Mouse (Mus musculus) granulocyte monocyte progenitor cell, adult 5-6 weeks (primary cell): ENCODE data around the gene Vmn2r116. TPM values are rescaled to one million over a fixed set of nuclear protein-coding genes. Genes with fewer than 3 reads are reported as not detected.
"Not testable (repeated sequence)": the region's sequence is repeated elsewhere in the genome, so short reads cannot be mapped to it uniquely, and the experiment has no call there.

Experiments used
- ATAC-seq: replicated peaks from 2 replicates; pipeline ENCODE4 v1.8.0; 2016; ENCODE audit warnings: mild to moderate bottlenecking, moderate TSS enrichment, inconsistent platforms; ENCODE audit not compliant: poor library complexity, severe bottlenecking
- total RNA-seq, 2 experiments: library from RNA; stranded (forward) in 1 of 2; stranded (reverse) in 1 of 2; fragments of 200-712, 200-1000 nt in 1 of 2; fragments of >200 nt in 1 of 2; fragmentation: Nextera tagmentation in 1 of 2; gene quantifications; 2 replicates each; pipeline ENCODE4 v1.2.3; 2014 to 2017

The Vmn2r116 gene
- total RNA-seq (2014; fragmentation: Nextera tagmentation) (not detected in 2 replicates), total RNA-seq (2017) (not detected in 2 replicates)

GRCm38 (mm10) chr17:23384304-23384703, at the start of gene Vmn2r116:
TSS of gene Vmn2r116 (plus strand) at chr17:23384604.
- not testable (repeated sequence) for ATAC-seq

DNA sequence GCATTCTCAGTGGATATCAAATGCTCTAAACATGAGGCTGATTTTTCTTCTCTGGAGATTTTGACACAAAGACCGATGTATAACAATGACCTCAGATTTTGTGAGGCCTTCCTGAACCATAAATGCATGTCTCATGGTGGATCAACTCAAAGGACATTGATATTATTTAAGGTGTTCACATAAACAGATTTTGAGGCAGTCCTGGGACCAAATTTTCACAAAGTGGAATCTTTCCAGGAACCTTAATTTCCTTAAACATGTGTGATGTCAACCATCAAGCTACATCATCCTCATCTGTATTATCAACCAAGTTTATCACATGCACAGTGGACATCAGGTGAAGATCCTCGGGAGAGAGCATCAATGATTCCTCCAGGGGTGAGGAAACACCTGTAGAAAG, 41.0 kb upstream of the Vmn2r116 start, which contains the start of gene Vmn2r115:
Gene Vmn2r115, plus strand, starts transcription at position 301 of the 400 bp plus-strand sequence.
- ATAC-seq = not testable (repeated sequence)

- no peak for ATAC-seq
Observed at GRCm38 (mm10) chr17:23351644-23352043, 32.8 kb upstream of the Vmn2r116 start.

DNA sequence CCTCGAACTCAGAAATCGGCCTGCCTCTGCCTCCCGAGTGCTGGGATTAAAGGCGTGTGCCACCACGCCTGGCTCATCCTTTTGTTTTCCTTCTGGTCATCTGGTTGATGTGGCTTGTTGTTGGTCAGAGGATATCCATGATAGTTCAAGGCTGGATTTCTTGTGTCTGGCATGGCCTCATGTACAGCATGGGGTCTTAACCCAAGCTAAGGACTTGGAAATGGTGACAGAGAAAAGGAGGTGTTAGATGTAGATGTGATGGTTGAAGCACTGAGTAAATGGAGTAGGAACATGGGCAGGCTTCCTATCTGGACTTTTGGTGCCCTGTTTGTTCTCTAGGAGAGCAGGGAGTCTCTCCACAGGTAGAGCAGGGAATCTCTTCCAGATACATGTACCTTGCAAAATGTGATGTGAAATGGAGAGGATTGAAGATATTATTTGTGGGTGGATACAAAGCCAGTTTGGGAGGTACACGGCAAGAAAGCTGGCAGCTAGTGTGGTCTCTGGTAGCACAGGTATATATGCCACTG, 48.8 kb downstream of the Vmn2r116 start:
- no peak for ATAC-seq

Other genes with a start within 250 kb of the Vmn2r116 start
- 4.9 and 16.2 TPM in 2 replicates for gene Zfp40, start 191.4 kb upstream of the Vmn2r116 start, total RNA-seq (2014; fragmentation: Nextera tagmentation)
- 5.7 and 17.1 TPM in 2 replicates for gene Zfp40, start 191.4 kb upstream of the Vmn2r116 start, total RNA-seq (2017)
- not detected in 2 replicates for gene Vmn2r114, start 72.1 kb upstream of the Vmn2r116 start, total RNA-seq (2014; fragmentation: Nextera tagmentation)
- not detected in 2 replicates for gene Vmn2r114, start 72.1 kb upstream of the Vmn2r116 start, total RNA-seq (2017)
- gene Vmn2r115, start 40.9 kb upstream of the Vmn2r116 start, total RNA-seq (2014; fragmentation: Nextera tagmentation) = not detected in 2 replicates
- not detected in 2 replicates for gene Vmn2r115, start 40.9 kb upstream of the Vmn2r116 start, total RNA-seq (2017)
- not detected in 2 replicates for gene Vmn2r117, start 95.1 kb downstream of the Vmn2r116 start, total RNA-seq (2014; fragmentation: Nextera tagmentation)
- gene Vmn2r117, start 95.1 kb downstream of the Vmn2r116 start, total RNA-seq (2017) = not detected in 2 replicates
- 4.9 and 6.9 TPM in 2 replicates for gene Zfp213, start 179.6 kb downstream of the Vmn2r116 start, total RNA-seq (2014; fragmentation: Nextera tagmentation)
- gene Zfp213, start 179.6 kb downstream of the Vmn2r116 start, total RNA-seq (2017) = 9.7 and 10.7 TPM in 2 replicates
- gene Zfp13, start 214.9 kb downstream of the Vmn2r116 start, total RNA-seq (2014; fragmentation: Nextera tagmentation) = 1.7 and 2.2 TPM in 2 replicates
- gene Zfp13, start 214.9 kb downstream of the Vmn2r116 start, total RNA-seq (2017) = 0.46 and 0.56 TPM in 2 replicates
- not detected in 2 replicates for gene Zscan10, start 216.3 kb downstream of the Vmn2r116 start, total RNA-seq (2014; fragmentation: Nextera tagmentation)
- gene Zscan10, start 216.3 kb downstream of the Vmn2r116 start, total RNA-seq (2017) = not detected in 2 replicates